Mouse (Mus musculus) neural tube, embryonic 14.5 days (tissue): ENCODE measurements around the gene Ptpn7. TPM values are rescaled to one million over a fixed set of nuclear protein-coding genes. Genes with fewer than 3 reads are reported as not detected.
"Not testable (repeated sequence)": the region's sequence is repeated elsewhere in the genome, so short reads cannot be mapped to it uniquely, and the experiment has no call there.

ENCODE experiments used
- ATAC-seq: fragments of 200-750 bp; cut with Nextera tagmentation; 2 replicates; pipeline ENCODE4 v1.8.0; 2017; ENCODE audit warnings: low read depth, mild to moderate bottlenecking, moderate TSS enrichment, moderate library complexity
- H3K27ac ChIP-seq: fragments of 300-500 bp; sonication (generic); 2 replicates; pipeline ENCODE4 v1.5.1; 2014; ENCODE audit warnings: low read depth, mild to moderate bottlenecking, control low read depth, low read length, moderate library complexity, mixed read lengths
- H3K27me3 ChIP-seq: fragments of 300-500 bp; sonication (generic); 2 replicates; pipeline ENCODE4 v1.6.1; 2014; ENCODE audit warnings: low read length; ENCODE audit not compliant: control insufficient read depth, insufficient read depth
- H3K36me3 ChIP-seq: fragments of 300-500 bp; sonication (generic); 2 replicates; pipeline ENCODE4 v1.6.1; 2014; ENCODE audit warnings: low read length, mixed read lengths; ENCODE audit not compliant: control insufficient read depth, insufficient read depth
- H3K4me1 ChIP-seq: fragments of 300-500 bp; sonication (generic); 2 replicates; pipeline ENCODE4 v1.6.1; 2014; ENCODE audit warnings: low read length; ENCODE audit not compliant: control insufficient read depth, insufficient read depth
- H3K4me2 ChIP-seq: fragments of 300-500 bp; sonication (generic); 2 replicates; pipeline ENCODE4 v1.6.1; 2014; ENCODE audit warnings: mild to moderate bottlenecking, low read depth, low read length, control low read depth
- H3K4me3 ChIP-seq: fragments of 300-500 bp; sonication (generic); 2 replicates; pipeline ENCODE4 v1.5.1; 2014; ENCODE audit warnings: low read depth, low read length, control low read depth, mixed read lengths
- H3K9ac ChIP-seq: fragments of 300-500 bp; sonication (generic); replicated peaks from 2 replicates; pipeline ENCODE4 v1.6.1; 2014; ENCODE audit warnings: low read depth, mild to moderate bottlenecking, control low read depth, low read length, mixed read lengths
- H3K9me3 ChIP-seq: fragments of 300-500 bp; sonication (generic); 2 replicates; pipeline ENCODE4 v1.6.1; 2016; ENCODE audit warnings: low read length; ENCODE audit not compliant: control insufficient read depth
- WGBS: fragments of 180-500 bp; shearing (Covaris S2); extraction: QIAGEN DNeasy Blood & Tissue Kit; methylation state at CpG from one replicate; pipeline ENCODE4 v1.1.7; 2014; 5-methylcytosine and 5-hydroxymethylcytosine counted together
- polyA plus RNA-seq: library from polyadenylated mRNA; unstranded; fragments of >200 nt; fragmentation: Nextera tagmentation; extraction: Ambion mirVana; gene quantifications from 2 replicates; pipeline ENCODE4 v1.2.1, GENCODE M21; 2014

The Ptpn7 gene
- polyA plus RNA-seq, 1 experiment from 2014 or later, result 0.15 TPM

DNA sequence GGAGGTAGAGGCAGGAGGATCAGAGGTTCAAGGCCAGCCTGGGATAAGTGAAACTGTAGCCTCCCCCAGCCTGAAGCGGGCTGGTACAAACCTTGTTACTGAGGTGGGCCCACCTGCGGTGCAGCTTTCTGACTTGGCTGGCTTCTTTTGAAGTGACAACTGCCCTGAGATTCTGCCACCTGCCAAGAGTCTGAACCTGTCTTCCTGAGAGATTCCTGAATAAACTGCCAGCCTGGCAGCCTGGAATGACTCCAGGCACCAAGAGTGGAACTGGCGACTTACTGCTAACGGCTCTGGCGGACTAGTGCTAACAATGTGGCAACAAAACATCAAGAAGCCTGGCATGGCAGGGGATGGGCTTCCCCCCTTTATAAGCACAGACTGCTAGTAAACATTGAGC is 61.8 kb downstream of the Ptpn7 start:
- H3K27ac ChIP-seq, H3K4me1 ChIP-seq, H3K9ac ChIP-seq, ATAC-seq, H3K4me2 ChIP-seq, H3K4me3 ChIP-seq, H3K27me3 ChIP-seq, H3K9me3 ChIP-seq, H3K36me3 ChIP-seq: not testable (repeated sequence)
- 76% methylated on average over 5 of the region's 5 CpGs for WGBS

Other genes with a start within 250 kb of the Ptpn7 start
- gene Ppp1r12b, start 176.8 kb upstream of the Ptpn7 start, polyA plus RNA-seq, result 15.3 and 21.2 TPM in 2 replicates
- 7.6 and 9.1 TPM in 2 replicates for gene Ube2t, start 170.1 kb upstream of the Ptpn7 start, polyA plus RNA-seq
- 1.4 TPM in 2 replicates for gene Lgr6, start 27.4 kb upstream of the Ptpn7 start, polyA plus RNA-seq
- gene Arl8a, start 14.1 kb downstream of the Ptpn7 start, polyA plus RNA-seq, result 335 and 370 TPM in 2 replicates
- gene Gpr37l1, start 35.0 kb downstream of the Ptpn7 start, polyA plus RNA-seq, result 0.94 and 0.95 TPM in 2 replicates
- gene Elf3, start 125.9 kb downstream of the Ptpn7 start, polyA plus RNA-seq, result 0.27 and 0.35 TPM in 2 replicates
- gene Rnpep, start 151.4 kb downstream of the Ptpn7 start, polyA plus RNA-seq, result 89.5 and 107 TPM in 2 replicates
- gene Timm17a, start 181.1 kb downstream of the Ptpn7 start, polyA plus RNA-seq, result 160 and 161 TPM in 2 replicates
- gene Lmod1, start 192.1 kb downstream of the Ptpn7 start, polyA plus RNA-seq, result 0.17 TPM in 2 replicates
- gene Shisa4, start 242.5 kb downstream of the Ptpn7 start, polyA plus RNA-seq, result 59.6 and 75.5 TPM in 2 replicates